Mouse (Mus musculus) liver, embryonic 18 days (tissue): ENCODE measurements around the gene Il6. TPM values are rescaled to one million over a fixed set of nuclear protein-coding genes. Genes with fewer than 3 reads are reported as not detected.

ENCODE experiments used
- polyA plus RNA-seq: library from polyadenylated mRNA; depleted of rRNA; stranded (reverse); fragments of >200 nt; gene quantifications from 2 replicates; pipeline ENCODE4 v1.2.3, GENCODE M21; 2012; rRNA removed

Gene Il6
- polyA plus RNA-seq = 0.13 and 0.23 TPM in 2 replicates

DNA sequence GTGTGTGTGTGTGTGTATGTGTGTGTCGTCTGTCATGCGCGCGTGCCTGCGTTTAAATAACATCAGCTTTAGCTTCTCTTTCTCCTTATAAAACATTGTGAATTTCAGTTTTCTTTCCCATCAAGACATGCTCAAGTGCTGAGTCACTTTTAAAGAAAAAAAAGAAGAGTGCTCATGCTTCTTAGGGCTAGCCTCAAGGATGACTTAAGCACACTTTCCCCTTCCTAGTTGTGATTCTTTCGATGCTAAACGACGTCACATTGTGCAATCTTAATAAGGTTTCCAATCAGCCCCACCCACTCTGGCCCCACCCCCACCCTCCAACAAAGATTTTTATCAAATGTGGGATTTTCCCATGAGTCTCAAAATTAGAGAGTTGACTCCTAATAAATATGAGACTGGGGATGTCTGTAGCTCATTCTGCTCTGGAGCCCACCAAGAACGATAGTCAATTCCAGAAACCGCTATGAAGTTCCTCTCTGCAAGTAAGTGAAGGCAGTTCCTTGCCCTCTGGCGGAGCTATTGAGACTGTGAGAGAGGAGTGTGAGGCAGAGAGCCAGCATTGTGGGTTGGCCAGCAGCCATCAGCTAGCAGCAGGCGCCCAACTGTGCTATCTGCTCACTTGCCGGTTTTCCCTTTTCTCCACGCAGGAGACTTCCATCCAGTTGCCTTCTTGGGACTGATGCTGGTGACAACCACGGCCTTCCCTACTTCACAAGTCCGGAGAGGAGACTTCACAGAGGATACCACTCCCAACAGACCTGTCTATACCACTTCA, at the start of gene Il6:
Gene Il6 (plus strand): TSS at position 389 of the 778 bp plus-strand sequence.

Other genes with a start within 250 kb of the Il6 start
- 54.3 and 60.1 TPM in 2 replicates for gene Tyms, start 60.5 kb downstream of the Il6 start, polyA plus RNA-seq
- gene Garem2, start 92.0 kb downstream of the Il6 start, polyA plus RNA-seq = 0.01 and 0.02 TPM in 2 replicates
- gene 3110082J24Rik, start 93.0 kb downstream of the Il6 start, polyA plus RNA-seq = not detected in 2 replicates
- 128 and 129 TPM in 2 replicates for gene Hadha, start 142.0 kb downstream of the Il6 start, polyA plus RNA-seq
- 219 and 220 TPM in 2 replicates for gene Hadhb, start 142.1 kb downstream of the Il6 start, polyA plus RNA-seq
- 0.02 and 0.05 TPM in 2 replicates for gene Adgrf3, start 192.6 kb downstream of the Il6 start, polyA plus RNA-seq
- gene Selenoi, start 219.5 kb downstream of the Il6 start, polyA plus RNA-seq = 10.8 and 11.0 TPM in 2 replicates